Mouse (Mus musculus): ENCODE results near the gene Hoxd10. TPM values are rescaled to one million over a fixed set of nuclear protein-coding genes. Genes with fewer than 3 reads are reported as not detected.
A peak's percentile ranks its signal among the peaks of the same experiment; 100 is the strongest.

Hoxd10 gene
- polyA plus RNA-seq, 1 experiment from 2014 or later: not detected

MicroRNAs within 50 kb of the gene (microRNA counts, 519-probe panel; counts per million panel counts)
- microRNA mmu-miR-10b: 1,973 counts per million, percentile 21 among the panel's probes with 10 or more counts

Small RNA genes within 50 kb of the gene (microRNA-seq; reads per million reads assigned to microRNA genes)
- gene Gm44463: not detected
- gene Mir10b: 1,997 reads per million, percentile 83 among the genes with 10 or more reads in this experiment

Other genes with a start within 250 kb of the Hoxd10 start
- 15.2 and 17.1 TPM in 2 replicates for gene Lnpk, start 112.5 kb upstream of the Hoxd10 start, polyA plus RNA-seq (2015; fragmentation: Nextera tagmentation; extraction: Ambion mirVana)
- not detected in 2 replicates for gene Evx2, start 32.4 kb upstream of the Hoxd10 start, polyA plus RNA-seq (2015; fragmentation: Nextera tagmentation; extraction: Ambion mirVana)
- gene Hoxd13, start 23.6 kb upstream of the Hoxd10 start, polyA plus RNA-seq (2015; fragmentation: Nextera tagmentation; extraction: Ambion mirVana): not detected in 2 replicates
- gene Hoxd12, start 16.9 kb upstream of the Hoxd10 start, polyA plus RNA-seq (2015; fragmentation: Nextera tagmentation; extraction: Ambion mirVana): not detected in 2 replicates
- not detected in 2 replicates for gene Hoxd11, start 12.4 kb upstream of the Hoxd10 start, polyA plus RNA-seq (2015; fragmentation: Nextera tagmentation; extraction: Ambion mirVana)
- 0.11 and 0.21 TPM in 2 replicates for gene Hoxd9, start 5.8 kb downstream of the Hoxd10 start, polyA plus RNA-seq (2015; fragmentation: Nextera tagmentation; extraction: Ambion mirVana)
- 0.26 and 0.42 TPM in 2 replicates for gene Hoxd8, start 12.7 kb downstream of the Hoxd10 start, polyA plus RNA-seq (2015; fragmentation: Nextera tagmentation; extraction: Ambion mirVana)
- gene Hoxd3, start 20.0 kb downstream of the Hoxd10 start, polyA plus RNA-seq (2015; fragmentation: Nextera tagmentation; extraction: Ambion mirVana): 0.44 and 0.66 TPM in 2 replicates
- 0.18 TPM in 1 of 2 replicates, not detected in the other for gene Hoxd4, start 20.0 kb downstream of the Hoxd10 start, polyA plus RNA-seq (2015; fragmentation: Nextera tagmentation; extraction: Ambion mirVana)
- not detected in 2 replicates for gene Gm28230, start 34.8 kb downstream of the Hoxd10 start, polyA plus RNA-seq (2015; fragmentation: Nextera tagmentation; extraction: Ambion mirVana)
- not detected in 2 replicates for gene Hoxd1, start 71.1 kb downstream of the Hoxd10 start, polyA plus RNA-seq (2015; fragmentation: Nextera tagmentation; extraction: Ambion mirVana)
- gene Mtx2, start 133.9 kb downstream of the Hoxd10 start, polyA plus RNA-seq (2015; fragmentation: Nextera tagmentation; extraction: Ambion mirVana): 147 and 154 TPM in 2 replicates

All from heart, embryonic 16.5 days (tissue).